Mouse (Mus musculus): ENCODE results near the gene Hist1h2ao.
"Not testable (repeated sequence)": the region's sequence is repeated elsewhere in the genome, so short reads cannot be mapped to it uniquely, and the experiment has no call there.

The Hist1h2ao gene

DNA sequence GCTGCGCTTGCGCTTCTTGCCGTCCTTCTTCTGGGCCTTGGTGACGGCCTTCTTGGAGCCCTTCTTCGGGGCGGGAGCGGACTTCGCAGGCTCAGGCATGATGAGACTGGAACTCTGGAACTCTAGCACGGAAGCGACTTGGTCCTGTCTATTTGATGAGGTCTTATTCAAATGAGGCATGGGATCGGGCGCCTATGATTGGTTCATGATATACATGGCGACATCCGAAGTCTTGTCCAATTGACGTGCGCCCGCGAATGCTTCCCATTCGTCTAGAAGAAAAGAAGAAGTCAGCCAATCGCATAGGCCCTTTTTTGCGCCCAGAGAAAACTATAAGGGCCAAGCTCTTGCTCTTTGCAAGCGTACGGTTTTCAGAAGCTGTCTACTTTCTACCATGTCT, at the start of gene Hist1h2ao, which contains the start of gene Hist1h2bq:
Gene Hist1h2ao, plus strand, starts transcription at position 393 of the 400 bp plus-strand sequence.
Gene Hist1h2bq, minus strand, starts transcription at position 125 of the 400 bp plus-strand sequence.
- not testable (repeated sequence) for DNase-seq (ENCODE audit: low spot score)

DNA sequence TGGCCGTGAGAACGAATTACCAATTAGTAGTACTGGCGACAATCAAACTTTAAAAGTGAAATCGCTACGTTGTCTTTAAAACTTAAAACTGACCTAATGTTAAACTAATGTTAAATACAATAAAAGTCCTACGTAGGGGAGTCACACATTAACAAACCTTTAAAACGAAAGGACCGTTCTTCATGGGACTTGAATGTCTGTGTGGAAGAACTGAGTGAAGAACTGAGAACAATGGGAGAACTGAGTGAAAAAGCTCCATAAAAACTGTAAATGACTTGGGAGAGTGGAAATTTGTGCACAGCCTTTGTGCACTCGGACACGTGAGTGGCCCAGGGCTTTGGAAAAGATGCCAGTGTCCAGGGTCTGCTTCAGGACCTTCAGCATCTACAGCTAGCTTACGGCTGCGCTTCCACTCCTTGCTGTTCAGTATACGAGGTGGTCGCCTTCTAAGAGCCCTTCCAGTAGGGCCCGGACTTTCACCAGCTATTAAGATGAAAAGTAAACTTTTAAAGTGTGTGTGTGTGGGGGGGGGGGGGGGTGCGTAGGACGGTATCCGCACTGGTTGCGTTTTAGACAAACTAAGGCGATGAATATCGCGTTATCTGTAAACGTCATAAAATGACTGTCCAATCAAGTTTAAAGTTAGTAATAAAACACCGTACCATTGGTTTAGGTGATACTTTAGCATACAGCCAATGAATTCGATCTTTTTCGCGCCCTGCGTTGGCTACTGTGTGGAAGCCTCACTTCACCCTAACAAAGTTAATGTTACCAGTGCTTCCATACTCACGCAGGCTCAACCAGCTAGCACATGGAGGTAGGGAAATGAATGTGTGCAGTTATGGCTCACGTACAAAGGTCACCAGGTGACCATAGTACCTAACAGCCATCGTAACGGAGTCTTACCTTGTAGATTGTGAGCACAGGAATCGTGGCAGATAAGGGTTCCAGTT, 31.2 kb upstream of the Hist1h2ao start:
- peak; percentile 92 for DNase-seq (ENCODE audit: low spot score)

GRCm38 (mm10) chr13:21779767-21780731, 30.2 kb upstream of the Hist1h2ao start, which contains the start of gene Hist1h1b:
Gene Hist1h1b (minus strand): TSS chr13:21780625.
- peak; percentile 73 for DNase-seq (ENCODE audit: low spot score)

GRCm38 (mm10) chr13:21781021-21781555, 29.2 kb upstream of the Hist1h2ao start:
- DNase-seq (ENCODE audit: low spot score), result no peak

GRCm38 (mm10) chr13:21781639-21782038, 28.6 kb upstream of the Hist1h2ao start:
- no peak for DNase-seq (ENCODE audit: low spot score)

GRCm38 (mm10) chr13:21782361-21783254, 27.7 kb upstream of the Hist1h2ao start:
- DNase-seq (ENCODE audit: low spot score), result peak; percentile 60

- DNase-seq (ENCODE audit: low spot score), result peak; percentile 88
Measured at GRCm38 (mm10) chr13:21783255-21783617, 27.0 kb upstream of the Hist1h2ao start, which contains the start of gene Hist1h3i. Gene Hist1h3i (minus strand): TSS chr13:21783370.

GRCm38 (mm10) chr13:21783734-21784161, 26.5 kb upstream of the Hist1h2ao start:
- no peak for DNase-seq (ENCODE audit: low spot score)

- DNase-seq (ENCODE audit: low spot score), result no peak
Measured at GRCm38 (mm10) chr13:21784311-21784710, 26.0 kb upstream of the Hist1h2ao start.

DNA sequence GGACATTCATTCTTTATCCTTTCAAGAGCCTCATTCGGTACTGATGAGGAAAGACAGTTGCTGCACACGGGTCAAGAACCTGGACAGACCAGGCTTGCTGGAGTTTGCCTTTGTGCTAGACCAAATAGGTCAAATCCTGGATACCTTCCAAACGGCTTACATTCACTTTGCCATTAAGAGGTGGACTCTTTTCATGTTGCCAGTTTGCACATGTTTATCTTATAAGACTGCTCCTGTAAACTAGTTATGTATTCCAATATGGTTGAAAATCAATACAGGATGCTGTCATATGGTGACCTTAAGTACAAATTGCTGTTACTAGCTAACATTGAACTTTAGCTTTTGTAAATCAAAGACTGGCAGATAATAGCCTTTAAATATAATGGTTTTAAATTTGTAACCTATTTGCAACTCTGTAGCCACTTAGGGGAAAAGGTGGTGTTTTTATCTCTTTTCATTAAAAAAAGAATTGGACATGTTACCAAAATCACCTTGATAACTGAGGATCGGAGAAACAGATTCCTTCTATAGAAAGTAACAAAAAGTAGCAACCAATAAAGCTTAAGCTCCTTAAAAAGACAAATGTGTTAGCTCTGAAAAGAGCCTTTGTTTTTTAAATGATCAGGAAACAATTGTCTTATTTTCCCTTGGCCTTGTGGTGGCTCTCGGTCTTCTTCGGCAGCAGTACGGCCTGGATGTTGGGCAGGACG, 23.9 kb upstream of the Hist1h2ao start:
- peak; percentile 55 for DNase-seq (ENCODE audit: low spot score)

DNA sequence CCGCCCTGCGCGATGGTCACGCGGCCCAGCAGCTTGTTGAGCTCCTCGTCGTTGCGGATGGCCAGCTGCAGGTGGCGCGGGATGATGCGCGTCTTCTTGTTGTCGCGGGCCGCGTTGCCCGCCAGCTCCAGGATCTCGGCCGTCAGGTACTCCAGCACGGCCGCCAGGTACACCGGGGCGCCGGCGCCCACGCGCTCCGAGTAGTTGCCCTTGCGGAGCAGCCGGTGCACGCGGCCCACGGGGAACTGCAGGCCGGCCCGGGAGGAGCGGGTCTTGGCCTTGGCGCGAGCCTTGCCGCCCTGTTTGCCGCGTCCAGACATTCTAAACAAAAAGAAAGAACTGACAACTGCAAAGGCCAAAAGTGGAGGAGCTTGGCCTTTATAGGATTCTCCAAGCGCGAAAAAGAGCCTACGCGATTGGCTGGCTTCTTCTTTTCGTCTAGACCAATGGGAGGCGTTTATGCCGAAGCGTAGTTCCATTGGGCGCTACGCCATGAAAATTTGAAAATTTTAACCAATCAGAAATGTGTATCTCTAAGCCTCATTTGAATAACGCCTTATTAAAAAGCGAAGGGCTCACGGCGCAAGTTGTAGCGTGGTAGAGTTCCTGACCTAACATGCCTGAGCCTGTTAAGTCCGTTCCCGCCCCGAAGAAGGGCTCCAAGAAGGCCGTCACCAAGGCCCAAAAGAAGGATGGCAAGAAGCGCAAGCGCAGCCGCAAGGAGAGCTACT, 23.2 kb upstream of the Hist1h2ao start, which contains the start of the genes Hist1h2an and Hist1h2bp:
Gene Hist1h2an, minus strand, starts transcription at position 320 of the 731 bp plus-strand sequence.
Gene Hist1h2bp, plus strand, starts transcription at position 563 of the 731 bp plus-strand sequence.
- peak; percentile 98 for DNase-seq (ENCODE audit: low spot score)

DNA sequence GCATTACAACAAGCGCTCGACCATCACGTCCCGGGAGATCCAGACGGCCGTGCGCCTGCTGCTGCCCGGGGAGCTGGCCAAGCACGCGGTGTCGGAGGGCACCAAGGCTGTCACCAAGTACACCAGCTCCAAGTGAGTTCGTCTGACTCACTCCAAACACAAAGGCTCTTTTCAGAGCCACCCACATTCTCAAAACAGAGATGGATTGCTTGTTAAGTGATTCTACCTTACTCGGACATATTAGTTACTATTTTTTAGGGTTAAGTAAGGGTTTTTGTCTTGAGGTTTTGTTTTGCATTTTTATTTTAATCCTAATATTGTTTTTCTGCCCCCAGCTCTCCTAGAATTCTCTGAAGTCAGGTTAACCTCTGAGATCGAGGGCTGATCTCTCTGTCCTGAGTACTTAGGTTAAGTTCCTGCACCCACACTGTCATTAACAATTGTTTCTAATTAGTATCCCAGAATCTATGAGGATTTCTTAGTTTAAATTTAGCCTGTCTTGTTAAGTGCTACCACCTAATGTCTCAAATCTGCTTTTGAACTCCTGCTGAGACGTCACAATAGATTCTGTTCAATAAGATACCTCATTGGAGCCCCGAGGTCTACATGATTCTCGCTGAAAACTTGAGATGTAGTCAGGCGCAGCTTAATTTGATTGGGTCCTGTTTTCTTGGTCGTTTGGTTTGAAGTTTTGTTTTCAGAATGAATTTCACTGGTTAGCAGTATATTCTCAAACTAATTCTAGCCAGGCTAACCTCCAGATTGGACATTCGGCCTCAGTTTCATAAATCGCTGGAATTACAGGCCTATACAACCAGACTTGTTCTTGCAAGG, 22.3 kb upstream of the Hist1h2ao start:
- DNase-seq (ENCODE audit: low spot score), result peak; percentile 34

DNA sequence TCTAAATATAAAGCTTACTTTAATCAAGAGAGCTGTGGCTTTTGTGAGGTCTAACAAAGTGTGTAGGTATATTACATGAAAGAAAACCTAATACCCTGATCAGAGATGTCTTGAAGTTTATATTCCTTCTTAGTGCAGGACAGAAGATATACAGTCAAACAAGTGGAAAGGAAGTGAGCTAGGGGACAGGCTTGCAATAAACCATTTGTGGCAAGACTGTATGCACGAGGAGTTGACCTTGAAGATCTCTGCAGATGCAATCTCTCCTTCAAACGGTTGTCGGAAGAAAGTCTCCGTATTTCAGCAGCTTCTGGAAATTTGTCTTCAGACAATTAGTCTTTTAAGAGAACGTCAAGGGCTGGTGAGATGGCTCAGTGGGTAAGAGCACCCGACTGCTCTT, 20.3 kb upstream of the Hist1h2ao start:
- no peak for DNase-seq (ENCODE audit: low spot score)

GRCm38 (mm10) chr13:21790601-21791283, 19.5 kb upstream of the Hist1h2ao start:
- no peak for DNase-seq (ENCODE audit: low spot score)

DNA sequence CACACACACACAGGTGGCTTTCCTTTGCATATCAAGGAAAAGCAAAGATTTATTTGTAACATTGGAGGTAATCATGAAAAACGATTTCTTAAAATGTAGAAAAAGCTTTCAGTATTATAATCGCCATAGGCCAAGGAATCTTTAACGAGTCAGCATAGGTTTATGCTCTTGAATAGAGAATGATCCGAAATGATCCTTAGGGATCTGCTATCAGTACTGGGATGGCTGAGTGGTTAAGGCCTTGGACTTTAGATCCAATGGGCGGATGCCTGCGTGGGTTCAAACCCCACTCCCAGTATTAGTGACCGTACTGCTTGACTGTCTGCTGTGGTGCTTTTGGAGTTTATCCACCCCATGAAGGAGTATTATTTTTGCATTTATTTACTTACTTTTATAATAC, 14.7 kb upstream of the Hist1h2ao start:
- DNase-seq (ENCODE audit: low spot score), result no peak

- DNase-seq (ENCODE audit: low spot score), result not testable (repeated sequence)
Measured at GRCm38 (mm10) chr13:21797163-21797562, 13.1 kb upstream of the Hist1h2ao start.

- DNase-seq (ENCODE audit: low spot score), result not testable (repeated sequence)
Measured at GRCm38 (mm10) chr13:21803058-21803457, 7.2 kb upstream of the Hist1h2ao start.

DNA sequence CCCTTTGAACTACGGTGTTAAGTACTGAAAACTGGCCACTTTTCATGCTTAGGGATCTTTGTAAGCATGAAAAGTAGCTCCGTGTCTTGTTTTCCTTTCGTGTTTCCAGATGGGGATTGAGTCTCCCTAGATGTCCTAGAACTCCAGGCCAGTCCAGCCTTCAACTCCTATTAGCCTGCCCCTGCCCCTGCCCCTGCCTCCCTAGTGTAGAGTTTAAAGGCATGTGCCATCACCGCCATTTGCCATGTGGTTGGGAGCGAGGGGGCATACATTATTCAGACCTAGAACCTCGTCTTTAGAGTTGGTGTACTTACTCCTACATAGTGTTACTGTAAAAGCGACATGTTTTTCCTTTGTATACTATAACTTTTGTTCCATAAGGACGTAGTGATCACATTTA, 809 bp downstream of the Hist1h2ao start:
- DNase-seq (ENCODE audit: low spot score), result not testable (repeated sequence)

All from MN1 (cell line).